Mouse (Mus musculus): ENCODE data around the gene Rdh16. TPM values are rescaled to one million over a fixed set of nuclear protein-coding genes. Genes with fewer than 3 reads are reported as not detected.
"Not testable (repeated sequence)": the region's sequence is repeated elsewhere in the genome, so short reads cannot be mapped to it uniquely, and the experiment has no call there.

The Rdh16 gene
- polyA plus RNA-seq, 1 experiment: not detected

GRCm38 (mm10) chr10:127866232-127866631 lies 65.3 kb downstream of the Rdh16 start, which contains the start of gene Rdh16f2:
TSS of gene Rdh16f2 (plus strand) at chr10:127866474.
- no peak within 1 kb of the TSS for H3K4me3 ChIP-seq (replicated peaks)
- no peaks in the 10 kb centered on the region for H3K36me3 ChIP-seq (replicated peaks; ENCODE audit: low read length)
- H3K27me3 ChIP-seq (replicated peaks): peaks cover under 1% of the 10 kb centered on the region
- H3K4me1 ChIP-seq: no peaks in the 10 kb centered on the region
- peaks cover 12% of the 10 kb centered on the region for H3K9me3 ChIP-seq
- no peak for TF ChIP-seq GATA1 (IDR thresholded peaks at IDR 0.05; ENCODE audit: borderline replicate concordance, low read length)
- no peak for TF ChIP-seq FLI1 (IDR thresholded peaks at IDR 0.05; ENCODE audit: low read length)

- Histone ChIP-seq H3K9me3 (peaks cover 13% of the 10 kb centered on the region), H3K27me3 (replicated peaks) (no peaks in the 10 kb centered on the region), H3K36me3 (replicated peaks; ENCODE audit: low read length) (no peaks in the 10 kb centered on the region), H3K4me3 (replicated peaks) (no peak overlapping the region), H3K4me1 (no peaks in the 10 kb centered on the region)
- no peak for TF ChIP-seq GATA1 (IDR thresholded peaks at IDR 0.05; ENCODE audit: borderline replicate concordance, low read length)
- no peak for TF ChIP-seq FLI1 (IDR thresholded peaks at IDR 0.05; ENCODE audit: low read length)
Observed at GRCm38 (mm10) chr10:127872484-127872883, 71.5 kb downstream of the Rdh16 start.

- Histone ChIP-seq H3K4me1 (no peaks in the 10 kb centered on the region), H3K27me3 (replicated peaks) (peaks cover 2% of the 10 kb centered on the region), H3K9me3 (no peaks in the 10 kb centered on the region), H3K36me3 (replicated peaks; ENCODE audit: low read length) (no peaks in the 10 kb centered on the region), H3K4me3 (replicated peaks) (no peak overlapping the region)
- TF ChIP-seq FLI1 (IDR thresholded peaks at IDR 0.05; ENCODE audit: low read length) (no peak), GATA1 (IDR thresholded peaks at IDR 0.05; ENCODE audit: borderline replicate concordance, low read length) (no peak)
Observed at GRCm38 (mm10) chr10:127877681-127878080, 76.7 kb downstream of the Rdh16 start.

- Histone ChIP-seq H3K4me1 (no peaks in the 10 kb centered on the region), H3K27me3 (replicated peaks) (peaks cover 2% of the 10 kb centered on the region), H3K9me3 (no peaks in the 10 kb centered on the region), H3K36me3 (replicated peaks; ENCODE audit: low read length) (no peaks in the 10 kb centered on the region), H3K4me3 (replicated peaks) (no peak overlapping the region)
- TF ChIP-seq FLI1 (IDR thresholded peaks at IDR 0.05; ENCODE audit: low read length): no peak
- no peak for TF ChIP-seq GATA1 (IDR thresholded peaks at IDR 0.05; ENCODE audit: borderline replicate concordance, low read length)
Observed at GRCm38 (mm10) chr10:127878262-127879057, 77.5 kb downstream of the Rdh16 start.

- H3K4me3 ChIP-seq (replicated peaks): peak overlapping the region; percentile 8
Observed at GRCm38 (mm10) chr10:127879155-127879688, 78.3 kb downstream of the Rdh16 start.

GRCm38 (mm10) chr10:127881041-127881440 lies 80.1 kb downstream of the Rdh16 start:
- Histone ChIP-seq H3K4me3 (replicated peaks) (no peak overlapping the region), H3K9me3 (no peaks in the 10 kb centered on the region), H3K27me3 (replicated peaks) (peaks cover 2% of the 10 kb centered on the region), H3K36me3 (replicated peaks; ENCODE audit: low read length) (no peaks in the 10 kb centered on the region), H3K4me1 (no peaks in the 10 kb centered on the region)
- TF ChIP-seq GATA1 (IDR thresholded peaks at IDR 0.05; ENCODE audit: borderline replicate concordance, low read length): no peak
- no peak for TF ChIP-seq FLI1 (IDR thresholded peaks at IDR 0.05; ENCODE audit: low read length)

More at GRCm38 (mm10) chr10:127879155-127879688, 78.3 kb downstream of the Rdh16 start:
- Histone ChIP-seq H3K4me1 (no peaks in the 10 kb centered on the region), H3K27me3 (replicated peaks) (peaks cover 2% of the 10 kb centered on the region), H3K36me3 (replicated peaks; ENCODE audit: low read length) (no peaks in the 10 kb centered on the region), H3K9me3 (no peaks in the 10 kb centered on the region)
- TF ChIP-seq FLI1 (IDR thresholded peaks at IDR 0.05; ENCODE audit: low read length) (no peak), GATA1 (IDR thresholded peaks at IDR 0.05; ENCODE audit: borderline replicate concordance, low read length) (no peak)

GRCm38 (mm10) chr10:127886551-127886950 lies 85.6 kb downstream of the Rdh16 start:
- Histone ChIP-seq H3K4me3 (replicated peaks) (no peak overlapping the region), H3K9me3 (peaks cover 11% of the 10 kb centered on the region; the same call in 1 of the 2 replicates), H3K27me3 (replicated peaks) (peaks cover 11% of the 10 kb centered on the region), H3K4me1 (no peaks in the 10 kb centered on the region), H3K36me3 (replicated peaks; ENCODE audit: low read length) (no peaks in the 10 kb centered on the region)
- no peak for TF ChIP-seq FLI1 (IDR thresholded peaks at IDR 0.05; ENCODE audit: low read length)
- TF ChIP-seq GATA1 (IDR thresholded peaks at IDR 0.05; ENCODE audit: borderline replicate concordance, low read length): no peak

GRCm38 (mm10) chr10:127886971-127887370 lies 86.0 kb downstream of the Rdh16 start:
- H3K9me3 ChIP-seq: peaks cover 13% of the 10 kb centered on the region; the same call in 1 of the 2 replicates
- no peak overlapping the region for H3K4me3 ChIP-seq (replicated peaks)
- peaks cover 12% of the 10 kb centered on the region for H3K27me3 ChIP-seq (replicated peaks)
- TF ChIP-seq FLI1 (IDR thresholded peaks at IDR 0.05; ENCODE audit: low read length) (no peak), GATA1 (IDR thresholded peaks at IDR 0.05; ENCODE audit: borderline replicate concordance, low read length) (no peak)
- H3K4me1 ChIP-seq: no peaks in the 10 kb centered on the region
- no peaks in the 10 kb centered on the region for H3K36me3 ChIP-seq (replicated peaks; ENCODE audit: low read length)

- Histone ChIP-seq H3K4me3 (replicated peaks) (no peak within 1 kb of the TSS), H3K27me3 (replicated peaks) (peaks cover 16% of the 10 kb centered on the region), H3K9me3 (peaks cover 13% of the 10 kb centered on the region; the same call in 1 of the 2 replicates), H3K4me1 (peaks cover under 1% of the 10 kb centered on the region), H3K36me3 (replicated peaks; ENCODE audit: low read length) (no peaks in the 10 kb centered on the region)
- TF ChIP-seq FLI1 (IDR thresholded peaks at IDR 0.05; ENCODE audit: low read length) (no peak), GATA1 (IDR thresholded peaks at IDR 0.05; ENCODE audit: borderline replicate concordance, low read length) (no peak)
Observed at GRCm38 (mm10) chr10:127888605-127889004, 87.7 kb downstream of the Rdh16 start, which contains the start of gene Rdh7. TSS of gene Rdh7 (minus strand) at chr10:127888817.

GRCm38 (mm10) chr10:127891481-127891880 lies 90.5 kb downstream of the Rdh16 start:
- Histone ChIP-seq H3K36me3 (replicated peaks; ENCODE audit: low read length) (no peaks in the 10 kb centered on the region), H3K4me1 (peaks cover 5% of the 10 kb centered on the region), H3K4me3 (replicated peaks) (no peak overlapping the region), H3K9me3 (peaks cover 13% of the 10 kb centered on the region; the same call in 1 of the 2 replicates), H3K27me3 (replicated peaks) (peaks cover 22% of the 10 kb centered on the region)
- no peak for TF ChIP-seq FLI1 (IDR thresholded peaks at IDR 0.05; ENCODE audit: low read length)
- TF ChIP-seq GATA1 (IDR thresholded peaks at IDR 0.05; ENCODE audit: borderline replicate concordance, low read length): no peak

- H3K27me3 ChIP-seq (replicated peaks): peaks cover 26% of the 10 kb centered on the region
- H3K4me1 ChIP-seq; H3K4me3 ChIP-seq (replicated peaks); H3K36me3 ChIP-seq (replicated peaks; ENCODE audit: low read length): not testable (repeated sequence)
- H3K9me3 ChIP-seq: peaks cover 13% of the 10 kb centered on the region; the same call in 1 of the 2 replicates
Observed at GRCm38 (mm10) chr10:127893163-127894022, 92.4 kb downstream of the Rdh16 start.

Measured in megakaryocyte, embryonic 14.5 days (primary cell).